Mouse (Mus musculus): ENCODE data around the gene Sipa1l2.

The Sipa1l2 gene

GRCm38 (mm10) chr8:125586587-125586986 is 17.0 kb upstream of the Sipa1l2 start:
- in situ Hi-C loops (cut with MboI; ENCODE audit: low pct_unique_long_range_greater_than_20kb in 1 of 2, low sequenced_read_pairs in 2 of 2, unreplicated experiment in 1 of 2) = loop anchor here in 1 of 2 experiments (10.0 kb wide), 1 partner anchor 278 kb away; no protein-coding TSS in a partner anchor

- in situ Hi-C loops (cut with MboI; ENCODE audit: low pct_unique_long_range_greater_than_20kb in 1 of 2, low sequenced_read_pairs in 2 of 2, unreplicated experiment in 1 of 2) = loop anchor here in 1 of 2 experiments (10.0 kb wide), 1 partner anchor 281 kb away; no protein-coding TSS in a partner anchor
Measured at GRCm38 (mm10) chr8:125584276-125584675, 14.7 kb upstream of the Sipa1l2 start.

DNA sequence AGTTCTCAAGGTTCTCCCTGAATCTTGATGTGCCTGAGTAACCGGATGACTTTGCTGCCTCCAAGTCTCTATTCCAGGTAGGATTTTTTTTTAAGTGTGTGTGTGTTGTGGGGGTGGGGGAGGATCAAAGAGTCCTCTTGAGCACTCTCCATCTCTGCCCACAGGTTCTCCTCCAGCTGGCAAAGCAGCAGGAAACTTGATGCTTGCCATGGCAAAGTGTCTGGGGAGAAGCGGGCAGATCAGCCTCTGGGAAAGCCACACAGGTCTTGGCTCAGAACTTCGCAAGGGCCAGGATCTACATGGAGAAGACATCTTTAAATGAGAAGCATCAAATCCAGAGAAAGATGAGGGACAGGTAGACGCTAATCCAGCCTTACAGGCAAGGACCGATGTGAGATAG is 10.8 kb upstream of the Sipa1l2 start:
- in situ Hi-C loops (cut with MboI; ENCODE audit: low pct_unique_long_range_greater_than_20kb in 1 of 2, low sequenced_read_pairs in 2 of 2, unreplicated experiment in 1 of 2) = loop anchor here in 1 of 2 experiments (10.0 kb wide), 1 partner anchor 284 kb away; no protein-coding TSS in a partner anchor

GRCm38 (mm10) chr8:125576127-125576526 is 6.5 kb upstream of the Sipa1l2 start:
- in situ Hi-C loops (cut with MboI; ENCODE audit: low pct_unique_long_range_greater_than_20kb in 1 of 2, low sequenced_read_pairs in 2 of 2, unreplicated experiment in 1 of 2) = loop anchor here in 1 of 2 experiments (10.0 kb wide), 1 partner anchor 391 kb away; no protein-coding TSS in a partner anchor

- in situ Hi-C loops (cut with MboI; ENCODE audit: low pct_unique_long_range_greater_than_20kb in 1 of 2, low sequenced_read_pairs in 2 of 2, unreplicated experiment in 1 of 2) = loop anchor here in 1 of 2 experiments (5.0 to 10.0 kb wide), 2 partner anchors 293 to 389 kb away; no protein-coding TSS in a partner anchor
Measured at GRCm38 (mm10) chr8:125574280-125574679, 4.7 kb upstream of the Sipa1l2 start.

- in situ Hi-C loops (cut with MboI; ENCODE audit: low pct_unique_long_range_greater_than_20kb in 1 of 2, low sequenced_read_pairs in 2 of 2, unreplicated experiment in 1 of 2) = loop anchor here in 1 of 2 experiments (5.0 to 10.0 kb wide), 2 partner anchors 295 to 387 kb away; no protein-coding TSS in a partner anchor
Measured at GRCm38 (mm10) chr8:125572246-125572645, 2.6 kb upstream of the Sipa1l2 start.

GRCm38 (mm10) chr8:125570835-125571465 is 1.3 kb upstream of the Sipa1l2 start:
- in situ Hi-C loops (cut with MboI; ENCODE audit: low pct_unique_long_range_greater_than_20kb in 1 of 2, low sequenced_read_pairs in 2 of 2, unreplicated experiment in 1 of 2) = loop anchor here in 1 of 2 experiments (5.0 to 10.0 kb wide), 2 partner anchors 296 to 386 kb away; no protein-coding TSS in a partner anchor

- in situ Hi-C loops (cut with MboI; ENCODE audit: low pct_unique_long_range_greater_than_20kb in 1 of 2, low sequenced_read_pairs in 2 of 2, unreplicated experiment in 1 of 2) = loop anchor here in 1 of 2 experiments (5.0 to 10.0 kb wide), 2 partner anchors 297 to 386 kb away; no protein-coding TSS in a partner anchor
Measured at GRCm38 (mm10) chr8:125570389-125570788, 781 bp upstream of the Sipa1l2 start.

DNA sequence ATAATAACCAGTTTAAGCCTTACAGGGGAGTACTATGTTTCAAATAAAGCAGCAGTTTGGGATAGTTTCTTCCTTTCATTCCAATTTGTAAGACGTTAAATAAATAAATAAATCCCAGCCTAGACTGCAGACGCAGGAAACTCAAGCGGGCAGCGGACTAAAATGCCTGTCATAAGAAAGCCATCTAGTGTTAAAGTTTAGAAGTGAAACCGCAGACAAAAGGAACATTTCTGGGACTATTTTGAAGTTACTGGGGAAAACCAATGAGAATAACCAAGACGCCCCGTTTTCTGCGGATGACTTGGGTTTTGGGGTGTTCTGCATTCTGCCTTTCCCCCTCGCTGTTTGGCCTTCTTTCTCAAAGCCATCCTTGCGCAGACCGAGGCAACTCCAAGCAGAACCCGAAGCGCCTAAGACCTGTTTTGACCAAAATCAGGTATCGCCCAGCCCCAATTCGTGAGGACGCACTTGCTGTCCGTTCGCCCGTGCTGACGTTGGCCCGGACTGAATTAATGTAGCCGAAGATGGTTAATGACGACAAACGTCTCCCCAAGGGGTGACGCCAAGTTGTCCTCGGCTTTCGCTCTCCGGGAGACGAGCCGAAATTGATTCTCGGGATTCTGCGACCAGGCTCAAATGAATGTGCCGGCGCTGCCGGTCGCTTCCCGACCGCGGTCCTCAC is 616 bp downstream of the Sipa1l2 start:
- in situ Hi-C loops (cut with MboI; ENCODE audit: low pct_unique_long_range_greater_than_20kb in 1 of 2, low sequenced_read_pairs in 2 of 2, unreplicated experiment in 1 of 2) = loop anchor here in 1 of 2 experiments (10.0 kb wide), 1 partner anchor 384 kb away; no protein-coding TSS in a partner anchor

DNA sequence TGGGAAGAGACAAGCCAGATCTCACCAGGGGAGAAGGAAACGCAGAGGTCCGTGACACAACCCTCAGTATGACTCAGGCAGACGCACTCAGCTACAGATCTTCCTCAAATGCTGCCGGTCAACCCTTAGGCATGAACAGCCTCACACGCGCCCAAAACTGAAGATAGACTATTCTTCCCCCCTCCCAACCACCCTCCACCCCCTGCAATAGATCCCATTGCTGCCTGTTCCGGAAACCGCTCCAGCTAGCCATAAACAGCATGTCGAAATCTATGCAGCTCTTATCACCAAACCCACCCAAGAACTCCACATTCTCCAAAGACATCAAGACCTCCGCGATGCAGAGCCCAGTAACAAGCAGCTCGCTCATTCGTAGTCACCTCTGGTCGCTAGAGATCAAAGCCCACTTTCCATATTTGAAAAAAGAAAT is 1.2 kb downstream of the Sipa1l2 start:
- in situ Hi-C loops (cut with MboI; ENCODE audit: low pct_unique_long_range_greater_than_20kb in 1 of 2, low sequenced_read_pairs in 2 of 2, unreplicated experiment in 1 of 2) = loop anchor here in 1 of 2 experiments (10.0 kb wide), 1 partner anchor 384 kb away; no protein-coding TSS in a partner anchor

DNA sequence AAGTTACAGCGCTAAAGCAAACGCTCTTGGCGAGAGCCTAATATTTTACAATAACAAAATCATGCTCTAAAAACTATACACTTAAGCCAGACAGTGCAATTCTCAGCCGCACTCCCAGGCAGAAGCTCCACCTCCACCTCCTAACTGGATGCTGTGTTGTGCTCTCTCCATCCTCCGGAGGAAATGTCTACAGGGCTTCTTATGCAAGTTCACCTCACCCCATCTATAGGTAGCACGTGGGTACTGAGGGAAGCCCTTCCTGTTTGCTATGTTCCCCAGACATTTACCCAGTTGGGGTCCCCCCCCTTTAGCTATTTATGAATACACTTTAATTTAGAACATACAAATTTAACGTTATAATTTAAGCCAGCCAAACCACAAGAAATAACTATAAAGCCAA is 2.0 kb downstream of the Sipa1l2 start:
- in situ Hi-C loops (cut with MboI; ENCODE audit: low pct_unique_long_range_greater_than_20kb in 1 of 2, low sequenced_read_pairs in 2 of 2, unreplicated experiment in 1 of 2) = loop anchor here in 1 of 2 experiments (10.0 kb wide), 1 partner anchor 383 kb away; no protein-coding TSS in a partner anchor

DNA sequence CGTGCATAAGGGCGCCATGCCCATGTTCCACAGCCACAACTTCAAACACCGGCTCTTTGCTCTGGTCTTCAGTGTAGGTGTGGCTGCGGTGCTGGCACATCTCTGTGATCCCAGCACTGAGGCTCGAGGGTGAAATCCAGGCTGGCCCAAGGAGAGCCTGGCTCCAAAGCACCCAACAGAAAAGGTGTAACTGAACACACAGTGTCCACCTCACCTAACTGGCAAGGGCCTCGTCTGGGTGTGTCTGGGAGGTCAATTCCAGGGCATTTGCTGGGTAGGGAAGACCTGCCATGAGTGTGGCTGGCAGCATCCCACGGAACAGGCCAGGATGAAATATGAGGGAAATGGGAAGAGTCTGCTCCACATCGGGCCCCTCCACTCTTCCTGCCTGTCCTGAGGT is 6.7 kb downstream of the Sipa1l2 start:
- in situ Hi-C loops (cut with MboI; ENCODE audit: low pct_unique_long_range_greater_than_20kb in 1 of 2, low sequenced_read_pairs in 2 of 2, unreplicated experiment in 1 of 2) = loop anchor here in 1 of 2 experiments (10.0 kb wide), 1 partner anchor 378 kb away; no protein-coding TSS in a partner anchor

GRCm38 (mm10) chr8:125560825-125561490 is 8.7 kb downstream of the Sipa1l2 start:
- in situ Hi-C loops (cut with MboI; ENCODE audit: low pct_unique_long_range_greater_than_20kb in 1 of 2, low sequenced_read_pairs in 2 of 2, unreplicated experiment in 1 of 2) = loop anchor here in 1 of 2 experiments (10.0 kb wide), 1 partner anchor 376 kb away; no protein-coding TSS in a partner anchor

GRCm38 (mm10) chr8:125559066-125559653 is 10.4 kb downstream of the Sipa1l2 start:
- in situ Hi-C loops (cut with MboI; ENCODE audit: low pct_unique_long_range_greater_than_20kb in 1 of 2, low sequenced_read_pairs in 2 of 2, unreplicated experiment in 1 of 2) = no loop called here

DNA sequence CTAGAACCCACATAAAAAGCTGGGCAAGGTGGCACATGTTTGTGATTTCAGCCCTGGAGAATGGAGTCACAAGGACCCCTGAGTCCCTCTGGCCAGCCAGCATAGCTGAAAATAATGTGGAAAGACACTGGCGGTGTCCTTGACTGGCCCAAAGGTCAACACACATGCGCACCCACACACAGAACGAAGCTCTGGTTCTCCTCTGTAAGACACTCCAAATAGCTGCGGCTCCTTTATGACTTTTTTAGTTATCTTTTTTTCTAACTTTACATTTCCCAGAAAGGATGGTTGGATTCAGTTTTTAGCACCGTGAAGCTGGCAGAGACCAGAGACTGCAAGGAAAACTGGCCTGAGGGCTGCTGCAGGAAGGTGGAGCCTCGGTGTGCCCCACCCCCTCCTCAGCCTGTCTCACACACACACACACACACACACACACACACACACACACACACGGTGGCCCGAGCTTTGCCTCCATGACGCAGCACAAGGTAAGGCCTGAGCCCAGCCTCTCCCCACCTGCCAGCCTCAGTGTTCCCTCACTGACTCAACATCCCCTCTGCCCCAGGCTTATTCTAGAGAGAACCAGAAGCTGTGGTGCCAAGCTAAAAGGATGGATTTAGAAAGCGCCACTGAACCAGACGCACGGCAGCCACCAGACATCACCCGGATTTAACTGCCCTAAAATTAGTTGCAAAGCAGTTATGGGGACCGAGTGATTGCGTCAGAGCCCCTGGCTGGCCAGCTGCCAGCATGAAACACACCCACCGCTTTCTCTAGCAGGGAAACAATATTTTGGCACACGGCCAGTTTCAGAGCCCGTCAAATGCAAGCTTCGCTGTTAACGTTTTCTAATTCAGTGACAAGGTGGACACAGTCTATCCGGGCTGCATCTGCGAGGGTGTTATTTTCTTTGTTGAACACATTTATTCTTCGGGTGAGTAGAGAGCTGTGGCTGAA is 11.2 kb downstream of the Sipa1l2 start:
- in situ Hi-C loops (cut with MboI; ENCODE audit: low pct_unique_long_range_greater_than_20kb in 1 of 2, low sequenced_read_pairs in 2 of 2, unreplicated experiment in 1 of 2) = no loop called here

DNA sequence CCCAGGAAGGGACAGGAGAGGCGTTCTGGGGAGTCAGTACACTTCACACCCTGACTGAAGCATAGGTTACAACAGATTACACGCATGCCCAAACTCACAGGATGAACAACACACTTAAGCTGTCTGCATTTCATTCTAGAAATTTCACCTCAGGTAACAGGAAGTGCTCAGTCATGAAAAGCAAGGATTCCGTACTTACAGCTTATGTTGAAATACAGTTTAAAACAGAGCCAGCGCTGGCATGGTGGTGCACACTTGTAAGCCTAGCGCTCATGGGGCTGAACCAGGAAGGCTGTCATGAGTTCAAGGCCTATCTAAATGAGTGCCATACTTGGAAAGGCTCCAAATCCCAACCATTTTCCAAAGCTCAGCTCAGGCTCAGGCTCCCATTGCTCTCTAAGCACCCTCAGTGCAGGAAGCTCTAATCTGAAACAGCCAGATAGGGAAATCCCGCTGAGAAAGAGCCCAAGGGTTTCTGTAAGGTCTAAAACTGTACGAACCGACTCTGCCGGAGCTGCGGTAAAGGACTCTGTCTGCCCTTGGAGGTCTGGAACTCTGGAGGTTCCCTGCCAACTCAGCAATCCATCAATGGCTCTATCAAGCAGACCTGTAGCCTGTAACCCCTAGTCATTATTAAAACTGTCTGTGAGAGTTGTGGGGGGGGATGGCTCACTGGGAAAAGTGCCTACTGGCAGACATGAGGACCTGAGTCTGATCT is 12.1 kb downstream of the Sipa1l2 start:
- in situ Hi-C loops (cut with MboI; ENCODE audit: low pct_unique_long_range_greater_than_20kb in 1 of 2, low sequenced_read_pairs in 2 of 2, unreplicated experiment in 1 of 2) = no loop called here

Data from mouse embryonic stem cell (cell line).